Mouse (Mus musculus) layer of hippocampus, adult 9-10 months (tissue): Measurements from ENCODE around the gene Tmco4.
A peak's percentile ranks its signal among the peaks of the same experiment; 100 is the strongest.

Source experiments
- DNase-seq: peaks from one replicate; pipeline ENCODE4 v3.0.0; 2022; ENCODE audit warnings: low spot score

The Tmco4 gene

GRCm38 (mm10) chr4:139057291-139057690 is 84.6 kb downstream of the Tmco4 start:
- DNase-seq = no peak

- no peak for DNase-seq
Measured at GRCm38 (mm10) chr4:139058029-139058428, 85.3 kb downstream of the Tmco4 start.

- DNase-seq = no peak
Measured at GRCm38 (mm10) chr4:139059569-139059968, 86.9 kb downstream of the Tmco4 start.

- no peak for DNase-seq
Measured at GRCm38 (mm10) chr4:139064831-139065230, 92.1 kb downstream of the Tmco4 start.

- no peak for DNase-seq
Measured at GRCm38 (mm10) chr4:139068287-139068686, 95.6 kb downstream of the Tmco4 start.

- DNase-seq = no peak
Measured at GRCm38 (mm10) chr4:139074060-139074459, 101.4 kb downstream of the Tmco4 start.

GRCm38 (mm10) chr4:139075041-139075711 is 102.5 kb downstream of the Tmco4 start, which contains the start of gene Htr6:
TSS of gene Htr6 (minus strand) at chr4:139075570.
- no peak for DNase-seq

GRCm38 (mm10) chr4:139075915-139076314 is 103.2 kb downstream of the Tmco4 start:
- DNase-seq = no peak

GRCm38 (mm10) chr4:139078313-139078712 is 105.6 kb downstream of the Tmco4 start:
- no peak for DNase-seq

GRCm38 (mm10) chr4:139078726-139079125 is 106.0 kb downstream of the Tmco4 start:
- DNase-seq = no peak

- no peak for DNase-seq
Measured at GRCm38 (mm10) chr4:139079439-139079838, 106.8 kb downstream of the Tmco4 start.

- no peak for DNase-seq
Measured at GRCm38 (mm10) chr4:139080259-139080658, 107.6 kb downstream of the Tmco4 start.

- DNase-seq = no peak
Measured at GRCm38 (mm10) chr4:139081270-139081931, 108.7 kb downstream of the Tmco4 start.

GRCm38 (mm10) chr4:139082790-139083564 is 110.3 kb downstream of the Tmco4 start:
- DNase-seq = no peak

GRCm38 (mm10) chr4:139085337-139085736 is 112.6 kb downstream of the Tmco4 start:
- no peak for DNase-seq

GRCm38 (mm10) chr4:139086037-139086436 is 113.3 kb downstream of the Tmco4 start:
- peak; percentile 84 for DNase-seq

- DNase-seq = no peak
Measured at GRCm38 (mm10) chr4:139086984-139087383, 114.3 kb downstream of the Tmco4 start.

- no peak for DNase-seq
Measured at GRCm38 (mm10) chr4:139088982-139089671, 116.4 kb downstream of the Tmco4 start.

- no peak for DNase-seq
Measured at GRCm38 (mm10) chr4:139090303-139090940, 117.7 kb downstream of the Tmco4 start.

GRCm38 (mm10) chr4:139091066-139091465 is 118.4 kb downstream of the Tmco4 start:
- no peak for DNase-seq

- no peak for DNase-seq
Measured at GRCm38 (mm10) chr4:139091478-139092355, 119.0 kb downstream of the Tmco4 start.
